Mouse (Mus musculus): ENCODE data around the gene Smagp. TPM values are rescaled to one million over a fixed set of nuclear protein-coding genes. Genes with fewer than 3 reads are reported as not detected.
A peak's percentile ranks its signal among the peaks of the same experiment; 100 is the strongest.

Smagp gene
- 3.6 TPM in 1 of 2 replicates, not detected in the other for total RNA-seq (2015; ENCODE audit: low replicate concordance)
- 2.6 TPM in 1 of 2 replicates, not detected in the other for total RNA-seq (2017; ENCODE audit: low replicate concordance)

GRCm38 (mm10) chr15:100636700-100637501 is at the start of gene Smagp:
Gene Smagp (minus strand): TSS chr15:100636940.
- ATAC-seq (replicated peaks; ENCODE audit: low FRiP score, poor library complexity, severe bottlenecking), result no peak

DNA sequence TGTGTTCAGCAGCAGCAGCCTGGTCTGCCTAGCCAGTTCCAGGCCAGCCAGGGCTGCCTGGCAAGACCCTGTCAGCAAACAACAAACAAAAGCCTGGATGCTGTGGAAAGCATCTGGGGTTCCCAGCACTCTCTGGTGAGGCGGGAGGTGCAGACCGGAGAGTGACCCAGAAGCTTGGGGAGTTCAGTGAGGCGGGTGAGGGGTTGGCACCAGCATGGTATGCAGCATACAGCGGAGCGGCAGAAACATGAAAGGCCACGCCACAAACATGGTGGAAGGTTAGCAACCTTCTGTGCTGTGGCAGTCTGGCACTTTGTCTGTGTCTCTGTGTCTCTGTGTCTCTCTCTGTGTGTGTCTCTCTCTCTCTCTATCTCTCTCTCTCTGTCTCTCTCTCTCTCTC is 49.7 kb upstream of the Smagp start:
- ATAC-seq (replicated peaks; ENCODE audit: low FRiP score, poor library complexity, severe bottlenecking), result 0 out of 2 replicates have a peak, but pooled peaks have one; percentile 17

- peak; percentile 74 for ATAC-seq (replicated peaks; ENCODE audit: low FRiP score, poor library complexity, severe bottlenecking)
Observed at GRCm38 (mm10) chr15:100685849-100686248, 49.1 kb upstream of the Smagp start.

GRCm38 (mm10) chr15:100685255-100685654 is 48.5 kb upstream of the Smagp start:
- peak; percentile 77 for ATAC-seq (replicated peaks; ENCODE audit: low FRiP score, poor library complexity, severe bottlenecking)

DNA sequence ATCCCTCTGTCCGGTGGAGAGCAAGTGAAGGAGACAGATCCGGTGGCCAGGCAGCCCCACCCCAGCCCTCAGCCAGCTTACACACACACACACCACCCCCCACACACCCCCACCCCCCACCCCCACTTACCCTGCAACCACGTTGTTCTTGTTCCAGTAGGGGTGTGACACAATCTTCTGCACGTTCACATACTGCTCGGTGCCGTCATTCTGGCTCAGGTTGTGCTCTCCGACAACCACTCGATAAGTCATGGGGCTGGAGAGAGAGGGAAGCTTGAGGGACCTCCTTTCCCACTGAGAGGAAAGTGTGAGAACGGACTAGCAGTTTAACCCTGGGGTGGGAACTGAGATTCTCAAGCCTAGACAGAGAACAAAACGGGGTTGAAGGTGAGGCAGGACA is 47.7 kb upstream of the Smagp start:
- ATAC-seq (replicated peaks; ENCODE audit: low FRiP score, poor library complexity, severe bottlenecking), result no peak

GRCm38 (mm10) chr15:100683041-100683440 is 46.3 kb upstream of the Smagp start:
- peak; percentile 35 for ATAC-seq (replicated peaks; ENCODE audit: low FRiP score, poor library complexity, severe bottlenecking)

- ATAC-seq (replicated peaks; ENCODE audit: low FRiP score, poor library complexity, severe bottlenecking), result no peak
Observed at GRCm38 (mm10) chr15:100681770-100682169, 45.0 kb upstream of the Smagp start.

DNA sequence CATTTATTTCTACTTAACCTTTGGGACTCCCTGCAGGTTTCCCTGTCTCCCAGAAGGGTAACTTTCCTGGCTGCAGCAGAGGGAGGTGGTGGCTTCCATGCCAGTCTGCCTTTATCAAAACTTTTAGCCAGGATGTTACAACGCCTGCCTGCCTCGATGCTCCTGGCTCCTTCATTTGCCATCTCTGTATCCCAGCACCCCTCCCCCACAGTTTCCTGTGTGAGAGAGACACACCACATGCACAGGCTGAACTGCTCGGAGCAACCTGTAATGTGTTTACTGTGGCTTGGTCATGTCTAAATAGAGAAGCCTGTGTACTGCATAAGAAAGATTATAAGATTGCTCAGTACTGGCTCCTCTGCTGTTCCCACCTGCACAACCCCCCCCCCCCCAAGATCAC is 43.6 kb upstream of the Smagp start:
- ATAC-seq (replicated peaks; ENCODE audit: low FRiP score, poor library complexity, severe bottlenecking), result no peak

GRCm38 (mm10) chr15:100679005-100679404 is 42.3 kb upstream of the Smagp start:
- ATAC-seq (replicated peaks; ENCODE audit: low FRiP score, poor library complexity, severe bottlenecking), result no peak

DNA sequence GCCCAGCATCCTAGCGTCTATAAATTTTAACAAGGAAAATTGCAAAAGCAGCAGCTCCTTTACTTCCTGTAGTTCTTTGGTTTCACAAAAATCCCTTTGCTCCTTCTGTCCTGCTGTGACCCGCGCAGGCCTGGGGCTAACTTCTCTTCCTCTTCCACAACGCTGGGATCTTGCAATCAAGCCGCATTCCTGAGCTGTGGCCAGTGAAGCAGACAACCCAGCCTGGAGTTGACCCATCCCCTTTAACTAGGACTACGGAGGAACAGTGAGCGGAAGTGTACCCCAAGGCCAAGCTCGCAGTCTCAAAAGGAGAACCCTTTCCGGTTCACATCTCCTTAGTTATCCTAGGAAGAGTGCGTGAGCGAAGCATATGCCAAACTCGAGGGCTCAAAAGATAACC is 41.8 kb upstream of the Smagp start:
- no peak for ATAC-seq (replicated peaks; ENCODE audit: low FRiP score, poor library complexity, severe bottlenecking)

- ATAC-seq (replicated peaks; ENCODE audit: low FRiP score, poor library complexity, severe bottlenecking), result no peak
Observed at GRCm38 (mm10) chr15:100677675-100678074, 40.9 kb upstream of the Smagp start.

DNA sequence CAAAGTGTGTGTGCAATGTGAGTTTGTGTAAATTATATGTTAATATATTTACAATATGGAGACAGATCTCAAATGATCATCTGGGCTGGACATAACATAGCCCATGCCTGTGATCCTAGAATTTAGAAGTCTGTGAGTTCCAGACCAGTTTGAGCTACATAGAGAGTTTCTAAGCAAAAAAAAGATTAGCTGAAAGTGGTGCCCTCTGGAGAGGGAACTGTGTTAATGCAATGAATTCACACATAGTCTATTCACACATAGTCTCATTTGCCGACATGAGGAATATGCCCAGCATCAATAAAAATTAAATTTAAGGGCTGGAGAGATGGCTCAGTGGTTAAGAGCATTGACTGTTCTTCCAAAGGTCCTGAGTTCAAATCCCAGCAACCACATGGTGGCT is 39.8 kb upstream of the Smagp start:
- no peak for ATAC-seq (replicated peaks; ENCODE audit: low FRiP score, poor library complexity, severe bottlenecking)

- ATAC-seq (replicated peaks; ENCODE audit: low FRiP score, poor library complexity, severe bottlenecking), result no peak
Observed at GRCm38 (mm10) chr15:100675486-100675885, 38.7 kb upstream of the Smagp start.

GRCm38 (mm10) chr15:100674566-100674965 is 37.8 kb upstream of the Smagp start:
- no peak for ATAC-seq (replicated peaks; ENCODE audit: low FRiP score, poor library complexity, severe bottlenecking)

DNA sequence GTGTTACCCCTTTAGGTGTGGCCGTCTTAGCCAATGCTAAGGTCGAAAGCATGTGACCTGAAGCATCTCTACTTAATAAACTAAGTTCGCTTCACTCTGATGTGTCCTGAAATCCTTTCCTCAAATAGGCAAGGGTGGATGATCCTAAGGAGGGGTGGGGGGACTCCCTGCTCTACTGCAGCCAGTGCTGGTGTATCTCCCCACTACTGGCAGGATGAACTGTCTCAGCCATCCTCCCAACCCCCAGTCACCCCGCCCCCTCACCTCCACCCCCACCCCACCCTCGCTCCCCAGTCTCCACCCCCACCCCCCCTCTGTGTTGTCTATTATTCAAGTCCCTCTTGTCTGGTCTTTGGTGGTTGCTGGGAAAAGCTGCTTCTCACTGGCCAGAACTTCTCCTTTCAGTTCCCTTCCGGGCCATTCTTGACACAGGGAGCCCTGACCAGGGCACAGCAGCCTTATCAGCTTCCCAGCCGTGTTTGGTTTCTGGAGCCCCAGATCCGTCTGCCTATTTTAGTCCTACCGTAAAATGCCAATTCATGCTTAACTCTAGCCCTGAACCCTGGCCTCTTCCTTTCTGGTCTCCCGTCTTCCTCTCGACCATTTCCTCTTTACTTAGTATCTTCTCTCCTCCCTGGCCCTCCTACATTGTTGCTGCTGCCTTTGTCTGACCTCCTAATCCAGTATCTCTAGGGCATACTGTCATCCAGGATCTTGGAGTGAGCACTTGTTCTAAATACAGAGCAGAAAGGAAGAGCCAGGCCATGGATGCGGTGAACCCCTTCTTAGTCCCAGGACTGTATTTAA is 37.0 kb upstream of the Smagp start:
- ATAC-seq (replicated peaks; ENCODE audit: low FRiP score, poor library complexity, severe bottlenecking), result peak; percentile 66

- no peak for ATAC-seq (replicated peaks; ENCODE audit: low FRiP score, poor library complexity, severe bottlenecking)
Observed at GRCm38 (mm10) chr15:100670833-100671232, 34.1 kb upstream of the Smagp start.

GRCm38 (mm10) chr15:100670004-100670403 is 33.3 kb upstream of the Smagp start:
- ATAC-seq (replicated peaks; ENCODE audit: low FRiP score, poor library complexity, severe bottlenecking), result no peak

- ATAC-seq (replicated peaks; ENCODE audit: low FRiP score, poor library complexity, severe bottlenecking), result peak; percentile 72
Observed at GRCm38 (mm10) chr15:100669337-100669736, 32.6 kb upstream of the Smagp start, which contains the start of gene Bin2. Gene Bin2 (minus strand): TSS chr15:100669553.

- no peak for ATAC-seq (replicated peaks; ENCODE audit: low FRiP score, poor library complexity, severe bottlenecking)
Observed at GRCm38 (mm10) chr15:100667871-100668545, 31.3 kb upstream of the Smagp start.

DNA sequence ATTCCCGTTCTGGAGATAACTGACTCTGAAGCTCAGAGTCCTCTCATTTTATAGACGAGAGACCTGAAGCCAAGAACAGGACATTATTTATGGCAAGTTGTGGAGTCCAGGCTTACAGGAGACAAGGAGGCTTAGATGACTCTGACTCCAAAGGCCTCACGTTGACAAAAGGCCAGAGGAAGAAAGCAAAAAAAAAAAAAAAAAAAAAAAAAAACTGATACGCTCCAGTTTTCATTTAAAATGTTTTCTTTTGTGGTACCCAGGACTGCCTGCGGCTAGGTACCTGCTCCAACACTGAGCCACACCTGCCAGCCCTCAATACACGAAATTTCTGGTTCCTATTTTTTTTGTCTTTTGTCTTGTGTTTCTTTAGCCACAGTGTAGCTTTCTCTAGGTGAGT is 30.7 kb upstream of the Smagp start:
- no peak for ATAC-seq (replicated peaks; ENCODE audit: low FRiP score, poor library complexity, severe bottlenecking)

Measured in erythroid progenitor cell, adult 5-6 weeks (primary cell).